Mouse (Mus musculus) C2C12 (cell line): ENCODE measurements around the gene Shox2.

Experiments
- CEBPB ChIP-seq: IDR thresholded peaks from one replicate; pipeline ENCODE4 v1.6.1; 2011; ENCODE audit warnings: low read depth, mild to moderate bottlenecking, control low read depth, moderate library complexity
- CTCF ChIP-seq: IDR thresholded peaks from one replicate; pipeline ENCODE4 v1.5.1; 2011; ENCODE audit not compliant: control insufficient read depth, insufficient read depth, insufficient read length
- FOSL1 ChIP-seq: IDR thresholded peaks from one replicate; pipeline ENCODE4 v1.8.0; 2011; ENCODE audit warnings: mild to moderate bottlenecking, low read length; ENCODE audit not compliant: poor library complexity, insufficient read depth, severe bottlenecking
- MAX ChIP-seq: IDR thresholded peaks from one replicate; pipeline ENCODE4 v1.6.1; 2011; ENCODE audit warnings: mild to moderate bottlenecking, control low read depth
- MYOD1 ChIP-seq: IDR thresholded peaks from one replicate; pipeline ENCODE4 v1.6.1; 2011; ENCODE audit warnings: low read depth; ENCODE audit not compliant: control insufficient read depth, insufficient read length
- MYOG ChIP-seq: IDR thresholded peaks from one replicate; pipeline ENCODE4 v1.6.1; 2011; ENCODE audit not compliant: control insufficient read depth, insufficient read length; ENCODE audit errors: extremely low read depth
- USF1 ChIP-seq: IDR thresholded peaks from one replicate; pipeline ENCODE4 v1.6.1; 2011; ENCODE audit warnings: low read depth, mild to moderate bottlenecking, control low read depth, moderate library complexity

- TF ChIP-seq CTCF (no peak), USF1 (no peak), MAX (no peak), FOSL1 (no peak), MYOG (no peak), CEBPB (no peak), MYOD1 (no peak)
Observed at GRCm38 (mm10) chr3:66972191-66972950, 9.2 kb downstream of the Shox2 start.
